Mouse (Mus musculus) bone marrow, adult 2 months (tissue): ENCODE data around the gene Kctd21. TPM values are rescaled to one million over a fixed set of nuclear protein-coding genes. Genes with fewer than 3 reads are reported as not detected.

Experiments used
- H3K27ac ChIP-seq: fragments of 200-500 bp; 2 replicates; pipeline ENCODE4 v1.5.1; 2012; ENCODE audit warnings: low read depth, mild to moderate bottlenecking, control low read depth, inconsistent platforms, low read length; ENCODE audit not compliant: control insufficient read depth, poor library complexity, insufficient read depth
- H3K4me1 ChIP-seq: fragments of 200-500 bp; 2 replicates; pipeline ENCODE4 v1.6.1; 2011; ENCODE audit warnings: low read length; ENCODE audit not compliant: control insufficient read depth, insufficient read depth
- H3K4me3 ChIP-seq: fragments of 200-500 bp; replicated peaks from 2 replicates; pipeline ENCODE3; 2011; ENCODE audit warnings: mild to moderate bottlenecking, low read depth, low read length, control low read depth; ENCODE audit not compliant: control insufficient read depth
- CTCF ChIP-seq: fragments of 200-500 bp; IDR thresholded peaks from 2 replicates; pipeline ENCODE4 v1.5.1; 2011; ENCODE audit warnings: low read length, control low read depth; ENCODE audit not compliant: control insufficient read depth, insufficient read depth
- POLR2A ChIP-seq: fragments of 200-500 bp; IDR thresholded peaks from 2 replicates; pipeline ENCODE4 v1.6.1; 2011; ENCODE audit warnings: low read depth, mild to moderate bottlenecking, control low read depth, low read length, borderline replicate concordance; ENCODE audit not compliant: control insufficient read depth
- WGBS: fragments of 180-500 bp; shearing (Covaris S2); methylation state at CpG from one replicate; pipeline ENCODE4 v1.1.7; 2018; 5-methylcytosine and 5-hydroxymethylcytosine counted together
- polyA plus RNA-seq: library from polyadenylated mRNA; stranded (reverse); fragments of >200 nt; gene quantifications from 2 replicates; pipeline ENCODE4 v1.2.4, GENCODE M21; 2011; ENCODE audit warnings: low replicate concordance; ENCODE audit not compliant: missing spikeins, insufficient read depth, insufficient read length

The Kctd21 gene
- polyA plus RNA-seq, 1 experiment, result 1.2 TPM

DNA sequence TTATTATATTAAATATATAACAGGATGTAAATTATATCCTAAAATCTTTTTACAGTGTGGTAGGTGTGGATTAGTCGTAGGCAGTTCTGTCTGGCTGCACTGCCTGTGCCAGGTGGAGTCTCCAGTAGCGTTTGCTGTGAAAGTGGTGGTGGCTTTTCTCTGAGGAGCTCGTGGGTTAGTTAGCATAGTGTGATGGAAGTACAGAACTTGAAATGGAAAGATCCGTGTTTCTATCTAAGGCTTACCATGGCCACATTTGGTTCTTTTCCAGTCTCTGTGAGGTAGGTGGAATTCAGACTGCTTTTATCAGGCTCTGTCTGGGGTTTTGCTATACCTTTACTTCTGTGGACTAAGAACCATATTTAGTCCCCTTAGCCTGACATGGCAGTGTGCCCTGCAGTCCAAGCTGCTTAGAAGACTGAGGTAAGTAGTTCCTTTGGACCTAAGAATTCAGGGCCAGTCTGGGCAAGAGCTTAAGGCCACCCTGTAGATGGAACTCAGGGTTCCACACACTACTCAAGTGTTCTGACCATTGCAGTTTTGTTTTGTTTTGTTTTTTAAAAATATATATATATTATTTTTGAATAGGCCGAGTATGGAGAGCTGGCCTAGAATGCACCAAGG is 48.5 kb downstream of the Kctd21 start:
- TF ChIP-seq POLR2A (no peak), CTCF (no peak)
- H3K4me3 ChIP-seq, result no peak overlapping the region
- no peaks in the 10 kb centered on the region; the same call in 1 of the 2 replicates for H3K4me1 ChIP-seq
- no peak overlapping the region for H3K27ac ChIP-seq
- WGBS, result 86% methylated on average over 5 of the region's 5 CpGs

DNA sequence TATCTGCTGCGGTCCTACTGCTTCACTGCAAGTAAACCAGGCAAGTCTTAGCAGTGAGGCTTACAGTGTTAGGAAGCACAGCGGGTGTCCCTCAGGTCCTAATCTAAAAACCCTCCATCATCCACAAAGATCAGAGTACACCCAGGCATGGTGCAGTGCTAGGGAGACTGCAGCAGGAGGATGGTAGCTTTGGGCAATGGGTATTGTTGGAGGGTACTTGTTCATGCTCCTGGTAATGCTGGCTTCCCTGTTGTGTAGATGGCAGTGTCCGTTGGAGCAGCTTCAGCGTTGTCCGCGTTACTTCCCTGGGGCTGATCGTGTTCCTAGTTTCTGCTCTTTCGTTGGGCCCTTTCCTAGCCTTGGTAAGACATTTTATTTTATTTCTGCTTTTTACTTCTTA is 50.5 kb downstream of the Kctd21 start:
- no peak overlapping the region for H3K4me3 ChIP-seq
- TF ChIP-seq POLR2A (no peak), CTCF (no peak)
- peaks cover 1% of the 10 kb centered on the region; the same call in 1 of the 2 replicates for H3K4me1 ChIP-seq
- 91% methylated on average over 8 of the region's 8 CpGs for WGBS
- no peak overlapping the region for H3K27ac ChIP-seq

DNA sequence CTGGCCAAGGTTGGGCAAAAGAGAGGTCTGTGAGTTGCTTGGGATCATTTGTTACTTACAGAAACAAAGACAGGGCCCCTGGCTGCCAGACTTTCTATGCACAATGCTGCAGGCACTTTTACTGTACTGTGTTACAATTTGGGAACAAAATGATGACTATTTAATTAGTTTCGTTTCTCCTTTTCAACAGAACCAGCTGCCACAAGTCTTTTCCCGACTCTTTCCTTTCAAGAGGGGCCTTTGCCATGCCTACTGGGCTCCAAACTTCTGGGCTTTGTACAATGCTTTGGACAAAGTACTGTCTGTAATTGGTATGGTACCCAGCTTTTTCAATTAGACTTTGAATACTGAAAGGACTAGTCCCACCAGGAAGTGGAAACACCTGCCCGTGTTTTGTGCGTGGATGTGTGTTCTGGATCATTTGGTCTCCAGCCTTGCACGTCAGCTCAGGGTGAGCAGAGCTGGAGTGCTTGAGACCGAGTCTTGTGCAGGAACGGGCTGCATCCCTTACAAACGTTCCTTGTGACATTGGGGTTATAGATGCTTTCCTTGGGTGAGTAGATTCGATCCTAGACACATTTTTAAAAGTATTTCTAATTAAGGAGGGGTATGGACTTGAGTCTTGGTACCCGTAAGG is 51.5 kb downstream of the Kctd21 start:
- TF ChIP-seq POLR2A (no peak), CTCF (no peak)
- WGBS, result 79% methylated on average over 10 of the region's 10 CpGs
- Histone ChIP-seq H3K27ac (no peak overlapping the region), H3K4me1 (peaks cover 1% of the 10 kb centered on the region; the same call in 1 of the 2 replicates), H3K4me3 (no peak overlapping the region)

GRCm38 (mm10) chr7:97386106-97386805 is 54.1 kb downstream of the Kctd21 start:
- TF ChIP-seq CTCF, result no peak
- Histone ChIP-seq H3K4me1 (peaks cover 1% of the 10 kb centered on the region; the same call in 1 of the 2 replicates), H3K4me3 (no peak overlapping the region), H3K27ac (no peak overlapping the region)
- WGBS, result 86% methylated on average over 7 of the region's 7 CpGs

DNA sequence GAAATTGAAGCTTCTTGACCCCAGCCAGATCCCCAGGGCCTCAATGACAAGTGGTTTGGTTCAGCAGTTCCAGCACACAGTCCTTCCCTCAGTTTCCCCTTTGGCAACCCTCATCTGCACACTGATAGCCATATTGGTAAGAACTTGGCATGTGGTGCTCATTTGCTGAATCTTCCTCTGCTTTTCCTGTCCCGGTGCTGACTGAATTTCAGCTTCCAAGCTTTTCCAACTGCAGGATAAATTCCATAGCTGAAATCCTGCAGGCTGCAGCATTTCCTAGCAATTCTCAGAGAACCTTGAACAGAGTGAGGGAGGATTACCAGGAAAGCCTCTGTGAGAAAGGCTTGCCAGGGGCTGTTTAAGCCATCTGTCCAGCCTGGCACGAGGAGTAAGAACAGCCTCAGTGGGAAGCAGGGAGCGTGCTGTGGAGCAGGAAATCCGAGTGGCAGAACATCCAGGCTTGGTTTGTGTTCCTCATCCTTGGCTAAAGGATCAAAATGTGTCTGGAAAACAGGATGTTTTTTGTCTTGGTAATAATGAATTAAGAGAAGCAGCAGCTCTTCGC is 54.8 kb downstream of the Kctd21 start:
- no peak overlapping the region for H3K27ac ChIP-seq
- H3K4me1 ChIP-seq, result peaks cover 1% of the 10 kb centered on the region; the same call in 1 of the 2 replicates
- no peak overlapping the region for H3K4me3 ChIP-seq
- TF ChIP-seq CTCF (no peak), POLR2A (no peak)
- 91% methylated on average over 5 of the region's 5 CpGs for WGBS

DNA sequence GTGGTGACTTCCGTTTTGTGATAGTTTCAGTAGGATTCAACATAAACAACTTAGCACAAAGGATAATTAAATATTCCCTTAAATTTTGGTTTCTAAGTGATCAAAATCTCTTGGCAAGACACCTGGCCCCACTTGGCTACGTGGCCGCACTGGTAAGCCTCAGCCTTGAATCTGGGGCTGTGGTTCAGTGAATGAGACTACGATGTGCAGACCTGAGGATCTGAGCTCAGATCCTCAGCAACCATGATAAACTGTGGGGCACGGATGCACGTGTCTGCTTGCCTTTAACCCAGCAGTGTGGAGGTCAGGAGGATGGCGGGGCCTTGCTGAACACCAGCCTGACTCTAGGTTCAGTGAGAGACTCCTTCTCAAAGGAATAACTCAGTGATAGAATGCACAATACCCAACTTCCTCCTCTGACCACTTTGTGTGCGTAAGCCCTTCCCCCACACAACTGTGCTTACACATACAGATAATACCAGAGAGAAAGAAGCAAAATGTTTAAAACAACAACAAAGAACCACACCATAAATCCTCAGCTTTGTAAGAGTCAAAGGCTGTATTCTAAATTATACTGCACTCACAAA is 55.5 kb downstream of the Kctd21 start:
- 85% methylated on average over 8 of the region's 8 CpGs for WGBS
- no peak overlapping the region for H3K27ac ChIP-seq
- no peak for TF ChIP-seq CTCF
- no peak for TF ChIP-seq POLR2A
- peaks cover 1% of the 10 kb centered on the region; the same call in 1 of the 2 replicates for H3K4me1 ChIP-seq
- no peak overlapping the region for H3K4me3 ChIP-seq

DNA sequence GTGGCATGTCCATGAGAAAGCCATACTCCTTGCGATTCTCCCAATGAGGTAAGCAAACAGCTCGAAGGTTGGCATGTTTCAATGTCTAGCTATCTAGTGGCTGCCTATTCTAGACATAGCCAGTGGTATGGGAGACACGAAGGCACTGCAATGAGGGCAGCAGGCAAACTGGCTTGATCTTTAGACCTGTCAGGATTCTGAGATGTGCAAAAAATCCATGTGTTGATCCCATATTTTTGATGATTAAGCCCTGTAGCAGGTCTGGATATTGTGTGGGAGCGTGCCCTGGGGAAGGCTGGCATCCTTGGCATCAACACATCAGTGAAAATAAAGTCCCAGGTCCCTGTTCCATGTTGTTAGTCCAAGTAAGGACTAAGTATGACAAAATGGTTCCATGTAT is 56.4 kb downstream of the Kctd21 start:
- 82% methylated on average over 4 of the region's 4 CpGs for WGBS
- TF ChIP-seq CTCF (no peak), POLR2A (no peak)
- H3K4me1 ChIP-seq, result peaks cover 1% of the 10 kb centered on the region; the same call in 1 of the 2 replicates
- no peak overlapping the region for H3K27ac ChIP-seq
- no peak overlapping the region for H3K4me3 ChIP-seq
